Mouse (Mus musculus) neural tube, embryonic 14.5 days (tissue): Measurements from ENCODE around the gene Trhr2. TPM values are rescaled to one million over a fixed set of nuclear protein-coding genes. Genes with fewer than 3 reads are reported as not detected.

ENCODE experiments used
- ATAC-seq: fragments of 200-750 bp; cut with Nextera tagmentation; 2 replicates; pipeline ENCODE4 v1.8.0; 2017; ENCODE audit warnings: low read depth, mild to moderate bottlenecking, moderate TSS enrichment, moderate library complexity
- H3K27ac ChIP-seq: fragments of 300-500 bp; sonication (generic); 2 replicates; pipeline ENCODE4 v1.5.1; 2014; ENCODE audit warnings: low read depth, mild to moderate bottlenecking, control low read depth, low read length, moderate library complexity, mixed read lengths
- H3K27me3 ChIP-seq: fragments of 300-500 bp; sonication (generic); 2 replicates; pipeline ENCODE4 v1.6.1; 2014; ENCODE audit warnings: low read length; ENCODE audit not compliant: control insufficient read depth, insufficient read depth
- H3K36me3 ChIP-seq: fragments of 300-500 bp; sonication (generic); 2 replicates; pipeline ENCODE4 v1.6.1; 2014; ENCODE audit warnings: low read length, mixed read lengths; ENCODE audit not compliant: control insufficient read depth, insufficient read depth
- H3K4me1 ChIP-seq: fragments of 300-500 bp; sonication (generic); 2 replicates; pipeline ENCODE4 v1.6.1; 2014; ENCODE audit warnings: low read length; ENCODE audit not compliant: control insufficient read depth, insufficient read depth
- H3K4me2 ChIP-seq: fragments of 300-500 bp; sonication (generic); 2 replicates; pipeline ENCODE4 v1.6.1; 2014; ENCODE audit warnings: mild to moderate bottlenecking, low read depth, low read length, control low read depth
- H3K4me3 ChIP-seq: fragments of 300-500 bp; sonication (generic); 2 replicates; pipeline ENCODE4 v1.5.1; 2014; ENCODE audit warnings: low read depth, low read length, control low read depth, mixed read lengths
- H3K9ac ChIP-seq: fragments of 300-500 bp; sonication (generic); replicated peaks from 2 replicates; pipeline ENCODE4 v1.6.1; 2014; ENCODE audit warnings: low read depth, mild to moderate bottlenecking, control low read depth, low read length, mixed read lengths
- H3K9me3 ChIP-seq: fragments of 300-500 bp; sonication (generic); 2 replicates; pipeline ENCODE4 v1.6.1; 2016; ENCODE audit warnings: low read length; ENCODE audit not compliant: control insufficient read depth
- WGBS: fragments of 180-500 bp; shearing (Covaris S2); extraction: QIAGEN DNeasy Blood & Tissue Kit; methylation state at CpG from one replicate; pipeline ENCODE4 v1.1.7; 2014; 5-methylcytosine and 5-hydroxymethylcytosine counted together
- polyA plus RNA-seq: library from polyadenylated mRNA; unstranded; fragments of >200 nt; fragmentation: Nextera tagmentation; extraction: Ambion mirVana; gene quantifications from 2 replicates; pipeline ENCODE4 v1.2.1, GENCODE M21; 2014

The Trhr2 gene
- polyA plus RNA-seq, 1 experiment from 2014 or later, result not detected

DNA sequence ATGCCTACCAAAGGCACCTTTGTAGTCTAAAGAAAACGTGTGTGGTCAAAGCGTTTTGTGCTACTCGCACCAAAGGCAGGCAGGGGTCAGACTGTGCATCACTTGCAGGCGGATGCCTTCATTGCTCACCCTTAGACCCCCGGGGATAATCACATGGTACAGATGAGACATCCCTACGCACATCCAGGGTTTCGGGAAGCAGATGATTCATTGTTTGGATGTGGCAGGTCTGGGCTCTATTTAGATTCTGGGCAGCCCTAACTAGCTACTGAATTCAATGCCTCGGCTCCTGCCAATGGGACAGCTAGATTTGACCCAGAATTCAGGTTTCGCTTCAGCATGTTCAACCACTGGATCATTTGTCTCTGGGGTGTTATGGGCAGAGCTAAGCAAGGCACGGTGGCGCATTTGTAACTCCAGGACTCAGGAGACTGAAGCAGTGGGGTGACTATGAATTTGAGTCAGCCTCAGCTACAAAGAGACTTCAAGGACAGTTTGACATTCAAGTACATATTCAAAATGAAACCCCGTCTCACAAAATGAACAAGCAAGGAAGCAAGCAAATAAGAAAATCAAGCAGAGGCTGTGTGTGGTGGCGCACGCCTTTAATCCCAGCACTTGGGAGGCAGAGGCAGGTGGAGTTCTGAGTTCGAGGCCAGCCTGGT, 1.3 kb downstream of the Trhr2 start:
- Histone ChIP-seq H3K4me1 (no peaks in the 10 kb centered on the region), H3K9ac (no peak overlapping the region), H3K9me3 (no peaks in the 10 kb centered on the region), H3K4me2 (no peak overlapping the region), H3K27ac (no peak overlapping the region), H3K4me3 (no peak overlapping the region), H3K36me3 (no peaks in the 10 kb centered on the region), H3K27me3 (no peaks in the 10 kb centered on the region)
- ATAC-seq, result no peak
- WGBS, result 77% methylated on average over 15 of the region's 15 CpGs

DNA sequence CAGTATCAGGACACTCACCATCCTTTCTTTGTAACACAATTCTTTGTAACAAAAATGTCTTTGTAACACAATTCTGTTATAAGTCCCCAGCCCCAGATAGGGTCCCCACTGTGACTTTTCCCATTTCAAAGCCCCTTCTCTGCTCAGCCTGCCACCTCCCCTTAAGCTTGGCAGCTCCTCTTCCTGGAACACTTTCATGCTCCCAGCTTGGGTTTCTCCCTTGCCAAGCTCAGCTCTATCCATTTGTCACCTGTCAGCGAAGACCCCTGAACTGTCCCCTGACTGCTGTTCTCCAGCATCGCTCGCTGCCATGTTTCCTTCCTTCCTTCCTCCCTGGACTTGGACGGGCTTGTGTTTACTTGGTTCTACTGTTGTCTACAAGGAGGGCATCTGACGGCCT, 2.9 kb downstream of the Trhr2 start:
- no peaks in the 10 kb centered on the region for H3K36me3 ChIP-seq
- H3K9me3 ChIP-seq, result no peaks in the 10 kb centered on the region
- H3K4me2 ChIP-seq, result no peak overlapping the region
- WGBS, result 80% methylated on average over 5 of the region's 5 CpGs
- no peak overlapping the region for H3K27ac ChIP-seq
- H3K4me1 ChIP-seq, result no peaks in the 10 kb centered on the region
- no peak for ATAC-seq
- H3K4me3 ChIP-seq, result no peak overlapping the region
- H3K9ac ChIP-seq, result no peak overlapping the region
- H3K27me3 ChIP-seq, result no peaks in the 10 kb centered on the region

DNA sequence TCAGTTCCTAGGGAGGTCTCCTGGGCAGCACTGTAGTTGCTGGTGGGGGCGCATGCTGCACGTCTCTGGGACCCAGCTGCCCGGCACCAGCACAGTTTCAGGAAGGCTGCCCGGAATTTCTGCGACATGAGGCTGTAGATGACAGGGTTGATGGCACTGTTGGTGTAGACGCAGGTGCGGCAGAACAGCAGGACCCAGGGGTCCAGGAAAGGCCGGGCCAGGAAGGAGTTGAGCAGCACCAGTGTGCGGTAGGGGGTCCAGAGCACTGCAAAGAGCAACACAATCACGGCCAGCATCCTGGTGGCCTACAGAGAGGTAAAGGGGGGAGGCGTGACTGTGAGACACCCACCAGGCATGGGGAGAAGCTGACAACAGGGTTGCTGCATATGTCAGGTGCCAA, 3.3 kb downstream of the Trhr2 start:
- no peaks in the 10 kb centered on the region for H3K27me3 ChIP-seq
- H3K4me2 ChIP-seq, result no peak overlapping the region
- H3K9me3 ChIP-seq, result no peaks in the 10 kb centered on the region
- 58% methylated on average over 11 of the region's 11 CpGs for WGBS
- H3K9ac ChIP-seq, result no peak overlapping the region
- H3K36me3 ChIP-seq, result no peaks in the 10 kb centered on the region
- no peak overlapping the region for H3K27ac ChIP-seq
- no peak for ATAC-seq
- H3K4me1 ChIP-seq, result no peaks in the 10 kb centered on the region
- no peak overlapping the region for H3K4me3 ChIP-seq

DNA sequence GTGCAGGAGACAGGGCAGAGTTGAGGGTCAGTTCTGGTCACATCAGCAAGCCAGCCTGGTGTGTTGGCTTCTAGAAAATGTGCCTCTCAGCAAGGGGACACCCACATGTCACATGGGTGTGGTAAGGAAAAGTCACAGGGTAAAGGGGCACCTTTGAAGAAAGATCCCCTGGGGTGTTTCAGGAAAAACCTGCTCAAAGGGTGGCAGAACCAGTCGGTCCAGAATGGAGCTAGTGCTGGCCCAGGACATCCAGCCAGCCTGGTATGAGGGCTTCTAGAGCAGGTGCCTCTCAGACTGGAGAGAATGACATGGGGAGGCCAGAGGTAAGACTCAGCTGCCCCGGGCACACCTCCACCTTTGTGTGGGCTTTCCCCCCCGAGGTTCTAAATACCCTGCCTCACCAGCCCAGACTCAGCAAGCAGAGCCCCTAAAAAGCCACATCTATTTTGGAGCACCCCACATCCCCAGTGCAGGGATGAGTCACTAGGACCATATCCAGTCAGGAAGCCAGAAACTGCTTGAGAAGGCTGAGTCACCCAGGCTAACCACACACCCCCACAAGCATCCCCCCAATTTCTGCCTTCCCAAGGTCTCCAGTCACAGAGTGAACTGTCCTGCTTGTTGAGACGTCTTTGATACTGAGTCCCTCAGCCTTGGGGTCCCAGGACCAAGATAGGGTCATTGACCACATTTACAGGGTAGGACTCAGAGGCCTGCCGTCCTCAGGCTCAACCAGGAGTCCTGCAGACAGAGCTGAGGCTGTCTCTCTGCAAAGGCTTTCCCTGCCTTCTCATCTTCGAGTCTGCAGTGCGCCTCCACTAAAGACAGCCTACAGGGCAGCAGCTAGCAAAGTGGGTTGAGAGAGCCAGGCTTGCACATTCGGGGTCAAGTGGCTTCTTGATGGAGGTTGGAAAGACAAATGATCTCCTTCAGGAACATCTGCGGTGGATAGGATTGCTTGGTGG, 4.6 kb downstream of the Trhr2 start:
- Histone ChIP-seq H3K4me3 (no peak overlapping the region), H3K36me3 (no peaks in the 10 kb centered on the region), H3K4me1 (no peaks in the 10 kb centered on the region), H3K4me2 (no peak overlapping the region), H3K9me3 (no peaks in the 10 kb centered on the region), H3K27ac (no peak overlapping the region), H3K9ac (no peak overlapping the region), H3K27me3 (no peaks in the 10 kb centered on the region)
- WGBS, result 78% methylated on average over 9 of the region's 9 CpGs
- no peak for ATAC-seq

DNA sequence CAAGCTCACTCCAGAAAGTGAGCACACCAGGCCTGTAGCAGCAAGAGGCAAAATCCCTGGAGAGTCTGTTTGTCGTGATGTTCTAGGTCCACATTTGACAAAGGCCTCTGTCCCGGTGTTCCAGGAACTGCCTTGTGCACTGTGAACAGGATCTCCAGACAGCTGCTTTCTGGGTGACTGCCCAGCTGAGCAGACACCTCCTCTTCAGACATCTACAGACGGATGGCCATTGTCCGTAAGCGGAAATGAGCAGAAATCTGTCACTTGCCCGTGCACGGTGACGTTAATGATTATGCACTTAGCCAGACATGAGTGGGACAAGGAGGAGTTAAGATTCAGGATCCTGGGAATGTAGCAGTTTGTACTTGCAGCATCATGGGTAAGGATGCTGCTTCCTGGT, 6.4 kb downstream of the Trhr2 start:
- Histone ChIP-seq H3K4me3 (no peak overlapping the region), H3K27ac (no peak overlapping the region), H3K36me3 (no peaks in the 10 kb centered on the region), H3K9me3 (no peaks in the 10 kb centered on the region), H3K27me3 (no peaks in the 10 kb centered on the region), H3K4me1 (no peaks in the 10 kb centered on the region), H3K9ac (no peak overlapping the region), H3K4me2 (no peak overlapping the region)
- 78% methylated on average over 8 of the region's 8 CpGs for WGBS
- no peak for ATAC-seq

DNA sequence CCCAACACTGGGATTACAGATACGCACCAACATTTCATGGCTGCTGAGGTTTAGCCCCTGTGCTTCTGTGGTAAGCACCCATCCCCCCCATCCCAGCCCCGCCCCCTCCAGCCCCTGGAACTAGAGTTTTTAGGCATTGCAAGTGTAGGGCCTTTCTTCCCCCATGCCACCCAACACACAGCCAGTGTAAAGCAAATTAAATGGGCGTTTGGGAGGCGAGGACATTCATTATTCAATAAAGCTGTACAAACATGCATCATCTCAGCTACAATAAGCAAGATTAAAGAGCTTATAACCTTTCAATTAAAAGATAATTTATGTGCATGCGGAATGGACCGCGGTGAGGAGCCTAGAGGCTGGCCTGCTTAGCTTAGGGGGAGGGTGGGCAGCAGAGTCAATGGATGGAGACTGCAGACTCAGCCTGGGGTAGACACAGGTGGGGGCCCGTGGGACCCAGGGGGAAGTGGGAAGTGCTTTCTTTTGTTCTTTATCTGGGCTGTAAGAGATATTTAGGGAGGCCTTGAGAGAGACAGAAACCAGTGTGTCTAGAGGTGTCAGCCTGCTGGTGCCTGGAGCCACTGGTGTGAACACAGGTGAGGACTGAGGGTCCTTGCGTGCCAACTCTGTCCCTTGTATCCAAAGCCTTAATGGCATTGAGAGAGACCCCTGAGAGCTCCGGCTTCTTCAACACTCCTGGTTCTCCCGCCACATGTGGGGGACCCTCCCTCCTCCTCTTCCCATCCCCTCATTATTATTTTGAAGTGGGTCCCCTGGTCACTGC, 10.0 kb downstream of the Trhr2 start:
- Histone ChIP-seq H3K36me3 (no peaks in the 10 kb centered on the region), H3K4me3 (no peak overlapping the region), H3K4me2 (no peak overlapping the region), H3K27me3 (no peaks in the 10 kb centered on the region), H3K4me1 (no peaks in the 10 kb centered on the region), H3K27ac (no peak overlapping the region), H3K9me3 (no peaks in the 10 kb centered on the region), H3K9ac (no peak overlapping the region)
- no peak for ATAC-seq
- 36% methylated on average over 11 of the region's 11 CpGs for WGBS

DNA sequence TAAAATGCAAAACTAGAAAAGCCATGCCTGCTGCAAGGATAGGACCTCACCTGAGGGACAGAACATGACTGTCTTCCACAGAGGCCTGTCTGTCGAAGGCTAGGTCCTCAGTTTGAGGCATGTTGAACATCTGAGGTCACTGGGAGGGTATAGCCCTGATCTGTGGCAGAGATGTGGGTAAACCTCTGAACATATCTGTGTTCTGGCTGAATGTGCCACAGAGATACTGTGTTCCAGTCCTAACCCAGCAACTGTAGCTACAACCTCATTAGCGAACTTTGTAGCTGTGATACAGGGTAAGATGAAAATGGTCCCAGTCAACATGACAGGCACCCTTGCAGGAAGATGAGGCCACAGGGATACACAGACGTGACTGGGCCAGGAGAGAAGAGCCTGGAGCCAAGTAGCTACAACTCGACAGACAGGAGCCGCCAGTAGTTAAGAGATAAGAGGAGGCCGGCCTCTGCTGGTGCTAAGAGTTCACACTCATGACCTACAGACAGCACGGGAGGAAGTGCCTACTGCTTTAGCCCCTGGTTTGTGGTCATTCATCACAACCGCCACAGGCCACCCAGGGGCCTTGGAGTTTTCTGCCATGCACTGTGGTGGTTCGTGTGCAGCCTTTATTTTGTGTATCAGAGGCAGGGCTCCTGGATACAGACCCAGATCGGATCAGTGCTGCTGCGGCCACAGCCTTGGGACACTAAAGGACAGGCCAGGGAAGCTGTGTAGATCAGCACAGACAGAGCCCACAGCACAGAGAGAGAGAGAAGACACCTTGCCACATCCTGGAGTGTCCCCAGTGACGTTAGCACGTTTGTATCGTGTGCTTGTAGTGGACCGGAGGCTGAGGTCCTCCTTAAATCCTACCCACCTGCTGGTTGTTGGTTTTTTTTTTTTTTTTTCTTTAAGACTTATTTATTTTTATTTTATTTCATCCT, 10.9 kb downstream of the Trhr2 start:
- H3K4me3 ChIP-seq, result no peak overlapping the region
- no peaks in the 10 kb centered on the region for H3K9me3 ChIP-seq
- peaks cover 1% of the 10 kb centered on the region; the same call in 1 of the 2 replicates for H3K4me1 ChIP-seq
- no peak for ATAC-seq
- H3K27ac ChIP-seq, result no peak overlapping the region
- H3K9ac ChIP-seq, result no peak overlapping the region
- H3K27me3 ChIP-seq, result no peaks in the 10 kb centered on the region
- WGBS, result 48% methylated on average over 15 of the region's 15 CpGs
- H3K36me3 ChIP-seq, result no peaks in the 10 kb centered on the region
- H3K4me2 ChIP-seq, result no peak overlapping the region

DNA sequence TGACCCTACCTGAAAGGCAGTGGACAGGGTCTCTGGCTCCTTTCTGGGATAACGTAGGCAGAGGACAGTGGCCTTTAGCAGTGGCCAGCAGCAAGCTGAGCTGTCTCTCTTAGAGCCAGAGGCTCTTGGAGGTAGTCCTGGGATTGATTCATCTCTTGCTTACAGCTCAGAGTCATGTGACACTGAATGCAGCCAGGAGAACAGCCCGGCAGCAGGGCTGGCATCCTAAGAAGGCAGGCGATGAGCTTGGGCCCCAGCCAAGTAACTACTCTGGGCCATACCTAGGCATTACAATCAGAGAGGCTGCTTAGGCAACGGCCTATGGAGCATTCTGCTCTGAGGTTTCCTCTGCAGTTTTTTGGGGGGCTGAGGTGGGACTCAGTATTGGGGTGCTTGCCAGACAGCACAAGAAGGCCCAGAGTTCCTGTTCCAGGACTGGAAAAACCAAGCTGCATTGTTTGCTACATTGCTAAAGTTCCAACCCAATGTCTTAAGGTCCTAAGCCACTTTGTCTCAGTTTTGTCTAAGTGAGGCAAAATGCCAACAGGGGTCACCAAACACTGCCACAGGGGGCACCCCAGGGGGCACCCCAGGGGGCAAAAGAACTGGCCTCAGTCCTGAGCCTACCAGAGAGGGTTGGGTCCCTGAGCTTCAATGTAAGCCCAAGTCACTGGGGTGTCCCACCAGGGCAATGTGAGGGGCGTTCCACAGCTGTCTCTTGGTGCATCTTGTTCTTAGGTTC, 12.6 kb downstream of the Trhr2 start:
- 67% methylated on average over 5 of the region's 5 CpGs for WGBS
- ATAC-seq, result peak; percentile 35; the same call in 1 of the 2 replicates

More for the DNA sequence above, 12.6 kb downstream of the Trhr2 start:
- no peak overlapping the region for H3K4me2 ChIP-seq
- no peak overlapping the region for H3K9ac ChIP-seq
- H3K4me1 ChIP-seq, result peaks cover 13% of the 10 kb centered on the region
- H3K4me3 ChIP-seq, result no peak overlapping the region
- no peaks in the 10 kb centered on the region for H3K9me3 ChIP-seq
- no peak overlapping the region for H3K27ac ChIP-seq
- H3K36me3 ChIP-seq, result no peaks in the 10 kb centered on the region
- 0 out of 2 replicates have a peak, but pooled peaks cover 4% of the 10 kb centered on the region for H3K27me3 ChIP-seq
